Comparison of ENCODE assay signal across 15 mouse cellular contexts in the genomic region with DNA sequence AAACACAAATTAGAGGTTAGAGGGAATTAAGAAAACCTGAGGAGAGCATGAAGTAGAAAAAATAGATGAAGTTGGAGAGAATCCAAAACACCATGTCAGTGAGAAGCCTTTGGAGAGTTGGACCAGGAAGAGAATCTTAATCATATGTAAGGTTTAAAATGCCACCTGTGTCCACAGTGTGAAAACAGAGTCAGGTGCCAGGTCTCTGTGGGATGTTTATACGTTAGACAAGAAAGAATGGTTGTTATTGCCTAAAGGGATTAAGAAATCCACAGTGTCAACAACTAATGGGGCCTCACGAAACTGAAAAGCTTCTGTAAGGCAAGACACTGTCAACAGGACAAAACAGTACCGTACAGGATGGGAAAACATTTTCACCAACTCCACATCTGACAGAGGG.
DNase-seq lines count a peak whose midpoint lies in the region; ATAC-seq and TF ChIP-seq lines count a peak whose summit lies in the region.
"Had no signal": no experiment of that assay in that cellular context is flagged by ENCODE, and none has a peak within 500 bp of the region (broad histone marks: within the 10 kb centered on the region; RNA-seq: fewer than 3 reads in every experiment).

No protein-coding gene starts in this region.

- ATAC-seq in cerebellum, adult (ENCODE audit: insufficient number of reproducible peaks, low FRiP score, low TSS enrichment) = no peak
- ATAC-seq: forebrain, embryonic 13.5 days; forebrain, embryonic 15.5 days; forebrain, postnatal 0 days had no signal

- peak; percentile 10 for DNase-seq in cerebellum, adult 9-11 months
- DNase-seq in cerebellum, adult 11-12 months = no peak
- peak; percentile 6 to 40 for DNase-seq in cerebellum, postnatal 14 days
- peak; percentile 14 for DNase-seq in heart, adult 11 months
- no peak for DNase-seq in heart, postnatal 10 days
- peak; percentile 4 for DNase-seq in brain, embryonic 14.5 days (ENCODE audit: low read depth)
- DNase-seq in layer of hippocampus, postnatal 10 days (ENCODE audit: low spot score in 2 of 2) = no peak
- DNase-seq: adrenal gland, adult 2 months; adrenal gland, postnatal 10 days; adrenal gland, postnatal 25 days; cerebellum, adult 18-20 months; forebrain, postnatal 0 days had no signal

- intact Hi-C loops in heart, postnatal 10 days (cut with DNase I) = no loop called here

- no peak for TF ChIP-seq POLR2A in brain, embryonic 14.5 days (IDR thresholded peaks at IDR 0.05; ENCODE audit: borderline replicate concordance, extremely low read depth, insufficient read depth, insufficient read length, poor library complexity, severe bottlenecking)

- no peak for TF ChIP-seq CTCF in brain, embryonic 14.5 days (IDR thresholded peaks at IDR 0.05; ENCODE audit: borderline replicate concordance, extremely low read depth, insufficient read depth, insufficient read length)

Comparison
In these comparisons a context has a peak if more than half of its experiments do, and no peak if none do; other contexts are left out.
1. DNase-seq: peak in cerebellum, adult 9-11 months (single experiment), cerebellum, postnatal 14 days (2 of 2), heart, adult 11 months (single experiment) and brain, embryonic 14.5 days (single experiment); none in cerebellum, adult 11-12 months (single experiment), heart, postnatal 10 days (0 of 2) and layer of hippocampus, postnatal 10 days (0 of 2).